Comparison of ENCODE assay signal across 10 mouse cellular contexts in the genomic region with DNA sequence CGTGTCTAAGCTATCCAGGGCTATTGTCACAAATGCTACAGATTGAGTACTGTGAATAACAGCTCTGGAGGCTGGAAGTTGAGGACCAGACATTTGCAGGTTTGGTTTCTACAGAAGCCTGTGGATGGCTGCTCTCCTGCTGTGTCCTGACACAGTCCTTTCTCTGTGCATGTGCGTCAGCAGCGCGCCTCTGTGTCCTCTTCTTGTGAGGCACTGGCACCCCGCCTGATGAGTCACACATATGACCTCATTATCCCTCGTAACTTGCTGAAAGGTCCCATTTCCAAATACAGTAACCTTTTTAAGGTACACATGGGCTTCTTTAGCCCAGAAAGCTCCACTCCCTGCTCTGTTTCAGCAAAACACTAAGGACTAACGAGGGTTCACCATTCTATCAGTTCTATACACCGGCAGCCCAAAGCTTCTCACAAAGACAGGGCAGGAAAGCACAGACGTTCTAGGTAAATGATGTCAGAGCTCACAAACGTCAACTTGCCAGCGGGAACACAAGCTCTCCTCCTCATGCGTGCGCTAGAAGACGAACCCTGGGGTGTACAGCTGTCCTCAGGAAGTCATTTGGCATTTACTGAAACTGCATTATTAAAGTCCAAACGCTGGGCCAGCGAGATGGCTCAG.
DNase-seq lines count a peak whose midpoint lies in the region; ATAC-seq and TF ChIP-seq lines count a peak whose summit lies in the region.
"Had no signal": no experiment of that assay in that cellular context is flagged by ENCODE, and none has a peak within 500 bp of the region (broad histone marks: within the 10 kb centered on the region; RNA-seq: fewer than 3 reads in every experiment).

No protein-coding gene starts in this region.

- no peaks in the 10 kb centered on the region for H3K9me3 ChIP-seq in hindbrain, postnatal 0 days (ENCODE audit: low read length)
- no peaks in the 10 kb centered on the region for H3K9me3 ChIP-seq in hindbrain, embryonic 13.5 days
- H3K9me3 ChIP-seq in forebrain, embryonic 11.5 days (ENCODE audit: control insufficient read depth, low read length) = no peaks in the 10 kb centered on the region
- H3K9me3 ChIP-seq: liver, embryonic 15.5 days had no signal

- no peaks in the 10 kb centered on the region for H3K27me3 ChIP-seq in hindbrain, postnatal 0 days (ENCODE audit: insufficient read depth, low read length)
- H3K27me3 ChIP-seq in hindbrain, embryonic 13.5 days = no peaks in the 10 kb centered on the region
- H3K27me3 ChIP-seq in forebrain, embryonic 11.5 days (ENCODE audit: control insufficient read depth, insufficient read depth, low read length) = no peaks in the 10 kb centered on the region
- H3K27me3 ChIP-seq: liver, embryonic 15.5 days had no signal

- WGBS in hindbrain, postnatal 0 days = 53% methylated on average over 16 of the region's 16 CpGs
- 73% methylated on average over 16 of the region's 16 CpGs for WGBS in hindbrain, embryonic 13.5 days
- WGBS in forebrain, embryonic 11.5 days = 77% methylated on average over 16 of the region's 16 CpGs

- TF ChIP-seq CTCF in hindbrain, postnatal 0 days (IDR thresholded peaks at IDR 0.05; ENCODE audit: low read depth) = no peak

- H3K27ac ChIP-seq in hindbrain, postnatal 0 days = no peak overlapping the region
- no peak overlapping the region for H3K27ac ChIP-seq in hindbrain, embryonic 13.5 days
- H3K27ac ChIP-seq in forebrain, embryonic 11.5 days (ENCODE audit: low read depth, low read length) = no peak overlapping the region
- H3K27ac ChIP-seq: liver, embryonic 15.5 days had no signal

- no peak overlapping the region for H3K4me3 ChIP-seq in hindbrain, postnatal 0 days (ENCODE audit: low read length)
- H3K4me3 ChIP-seq in hindbrain, embryonic 13.5 days = no peak overlapping the region
- H3K4me3 ChIP-seq in forebrain, embryonic 11.5 days (ENCODE audit: low read depth, low read length) = no peak overlapping the region
- H3K4me3 ChIP-seq: liver, embryonic 15.5 days had no signal

- H3K4me2 ChIP-seq in hindbrain, postnatal 0 days (ENCODE audit: low read depth, low read length) = no peak overlapping the region
- H3K4me2 ChIP-seq in hindbrain, embryonic 13.5 days = no peak overlapping the region
- no peak overlapping the region for H3K4me2 ChIP-seq in forebrain, embryonic 11.5 days (ENCODE audit: low read depth, low read length, severe bottlenecking)
- H3K4me2 ChIP-seq: liver, embryonic 15.5 days had no signal

- no peaks in the 10 kb centered on the region; the same call in 1 of the 2 replicates for H3K4me1 ChIP-seq in hindbrain, postnatal 0 days (ENCODE audit: insufficient read depth, low read length)
- H3K4me1 ChIP-seq in hindbrain, embryonic 13.5 days (replicated peaks) = peaks cover 11% of the 10 kb centered on the region; the same call in 1 of the 2 replicates
- H3K4me1 ChIP-seq in forebrain, embryonic 11.5 days (replicated peaks; ENCODE audit: control insufficient read depth, insufficient read depth, low read length) = no peaks in the 10 kb centered on the region
- H3K4me1 ChIP-seq: liver, embryonic 15.5 days had no signal

- no peaks in the 10 kb centered on the region for H3K36me3 ChIP-seq in hindbrain, postnatal 0 days (ENCODE audit: insufficient read depth, low read length)
- H3K36me3 ChIP-seq in hindbrain, embryonic 13.5 days = no peaks in the 10 kb centered on the region
- H3K36me3 ChIP-seq in forebrain, embryonic 11.5 days (ENCODE audit: control insufficient read depth, insufficient read depth, low read length) = no peaks in the 10 kb centered on the region
- H3K36me3 ChIP-seq: liver, embryonic 15.5 days had no signal

- H3K9ac ChIP-seq in hindbrain, postnatal 0 days (replicated peaks; ENCODE audit: low read length) = no peak overlapping the region
- H3K9ac ChIP-seq in hindbrain, embryonic 13.5 days = no peak overlapping the region
- H3K9ac ChIP-seq in forebrain, embryonic 11.5 days (ENCODE audit: low read length) = no peak overlapping the region
- H3K9ac ChIP-seq: liver, embryonic 15.5 days had no signal

- DNase-seq in hindbrain, postnatal 0 days (ENCODE audit: low spot score) = peak; percentile 41
- DNase-seq in adrenal gland, postnatal 14 days = peak; percentile 69
- peak; percentile 23 for DNase-seq in fibroblast of lung, adult 2 months (ENCODE audit: low read depth)
- DNase-seq in right cerebral cortex, adult 18-20 months = peak; percentile 73
- DNase-seq in thymus, postnatal 25 days = no peak
- no peak for DNase-seq in ovary, postnatal 14 days (ENCODE audit: low spot score)
- no peak for DNase-seq in forebrain, embryonic 11.5 days (ENCODE audit: low spot score)
- DNase-seq: kidney, postnatal 25 days had no signal

- peak; percentile 45; the same call in 1 of the 2 replicates for ATAC-seq in hindbrain, postnatal 0 days
- ATAC-seq in hindbrain, embryonic 13.5 days (ENCODE audit: low FRiP score) = no peak
- ATAC-seq in forebrain, embryonic 11.5 days (replicated peaks; ENCODE audit: low FRiP score) = no peak

Comparison
In these comparisons a context has a peak if more than half of its experiments do, and no peak if none do; other contexts are left out.
1. DNase-seq: peak in hindbrain, postnatal 0 days (single experiment), adrenal gland, postnatal 14 days (single experiment), fibroblast of lung, adult 2 months (single experiment) and right cerebral cortex, adult 18-20 months (single experiment); none in thymus, postnatal 25 days (single experiment), ovary, postnatal 14 days (single experiment) and forebrain, embryonic 11.5 days (single experiment).